Mouse (Mus musculus): Measurements from ENCODE around the gene Esrrg.

Esrrg gene

GRCm38 (mm10) chr1:187983177-187983576, 374.6 kb downstream of the Esrrg start:
- DNase-seq (ENCODE audit: low read depth, low spot score): no peak

DNA sequence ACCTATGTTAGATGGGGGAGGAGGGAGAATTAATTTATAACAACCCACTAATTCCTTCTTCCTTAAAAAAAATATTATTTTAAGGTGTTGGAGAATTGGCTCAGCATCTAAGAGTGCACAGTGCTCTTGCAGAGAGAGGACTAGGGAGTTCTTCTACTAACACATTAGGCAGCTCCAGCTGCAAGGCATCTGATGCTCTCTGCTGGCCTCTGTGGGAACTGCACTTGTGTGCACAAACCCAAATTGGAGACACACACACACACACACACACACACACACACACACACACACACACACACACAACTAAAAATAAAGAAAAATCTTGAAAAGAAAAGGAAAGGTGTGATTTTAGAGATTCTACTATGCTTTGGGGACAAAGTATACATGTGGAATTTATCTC, 381.6 kb downstream of the Esrrg start:
- no peak for DNase-seq (ENCODE audit: low read depth, low spot score)

GRCm38 (mm10) chr1:187997584-187998338, 389.2 kb downstream of the Esrrg start:
- peak; percentile 81 for DNase-seq (ENCODE audit: low read depth, low spot score)

- no peak for DNase-seq (ENCODE audit: low read depth, low spot score)
Measured at GRCm38 (mm10) chr1:187999121-187999520, 390.5 kb downstream of the Esrrg start.

GRCm38 (mm10) chr1:188000189-188000588, 391.6 kb downstream of the Esrrg start:
- DNase-seq (ENCODE audit: low read depth, low spot score): no peak

DNA sequence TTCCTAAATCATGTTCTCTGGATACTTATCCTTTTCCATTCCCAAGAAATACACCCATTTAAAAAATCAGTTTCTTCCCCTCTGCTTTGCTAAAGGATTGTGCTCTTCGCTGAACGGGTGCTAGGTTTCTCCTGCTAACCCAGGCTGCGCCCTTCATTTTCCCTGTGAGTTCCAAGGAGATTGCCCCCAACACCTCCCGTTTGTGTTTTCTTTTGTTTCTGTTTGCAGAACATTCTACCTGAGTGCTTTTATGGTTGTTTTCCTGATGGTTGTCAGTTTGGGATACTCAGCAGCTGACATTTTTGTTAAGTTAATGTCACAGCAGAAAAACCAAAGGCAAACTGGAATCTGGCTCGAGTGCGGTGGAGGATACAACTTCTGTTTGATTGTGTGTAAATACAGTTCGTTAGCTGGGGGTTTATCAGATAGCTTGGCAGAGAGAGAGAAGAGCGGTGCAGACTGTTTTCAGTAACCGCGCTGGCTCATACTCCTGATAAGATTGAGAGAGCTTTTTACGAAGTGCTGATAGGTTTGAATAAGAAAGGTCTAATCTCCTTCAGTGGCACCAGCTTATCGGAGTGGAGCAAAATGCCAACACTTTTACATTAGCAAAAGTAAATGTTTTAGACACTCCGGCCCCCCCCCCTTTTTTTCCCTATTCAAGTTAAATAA, 398.4 kb downstream of the Esrrg start:
- no peak for DNase-seq (ENCODE audit: low read depth, low spot score)

- no peak for DNase-seq (ENCODE audit: low read depth, low spot score)
Measured at GRCm38 (mm10) chr1:188008476-188008875, 399.9 kb downstream of the Esrrg start.

DNA sequence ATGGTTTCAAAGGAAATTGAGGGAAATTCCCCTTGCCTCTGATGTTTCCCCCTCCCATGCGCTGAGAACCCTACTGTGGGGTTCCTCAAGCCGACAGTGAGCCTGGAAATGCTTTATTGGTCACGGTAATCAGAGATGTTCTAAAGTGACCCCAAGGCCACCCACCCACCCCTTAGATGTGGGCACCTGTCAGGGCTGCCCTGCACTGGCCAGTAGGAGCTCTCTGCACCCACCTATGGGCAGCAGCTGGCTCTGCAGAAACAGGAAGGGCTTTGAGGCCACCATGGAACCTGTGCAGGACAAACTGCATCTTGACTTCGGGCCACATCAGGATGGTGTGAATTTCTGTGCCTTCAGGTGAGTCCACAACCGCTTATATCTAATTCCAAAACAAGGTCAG, 401.3 kb downstream of the Esrrg start:
- DNase-seq (ENCODE audit: low read depth, low spot score): no peak

DNA sequence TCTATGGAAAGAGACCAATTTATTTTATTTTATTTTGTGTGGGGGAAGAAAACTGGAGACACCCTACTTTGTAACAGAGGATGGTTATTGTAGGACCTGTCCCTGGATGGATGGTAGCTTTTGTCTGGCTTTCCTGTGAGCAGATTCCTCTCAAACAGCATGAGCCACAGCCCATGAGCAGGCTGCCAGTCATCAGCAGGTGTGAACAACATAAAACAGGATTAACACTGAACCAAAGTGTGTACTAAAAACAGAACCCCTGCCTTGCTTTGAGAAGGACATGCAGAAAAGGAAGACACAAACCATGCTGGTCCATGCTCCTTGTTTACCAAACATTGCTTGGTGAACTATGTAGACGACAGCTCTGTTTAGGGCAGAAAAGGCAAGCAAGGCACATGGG, 402.3 kb downstream of the Esrrg start:
- DNase-seq (ENCODE audit: low read depth, low spot score): no peak

DNA sequence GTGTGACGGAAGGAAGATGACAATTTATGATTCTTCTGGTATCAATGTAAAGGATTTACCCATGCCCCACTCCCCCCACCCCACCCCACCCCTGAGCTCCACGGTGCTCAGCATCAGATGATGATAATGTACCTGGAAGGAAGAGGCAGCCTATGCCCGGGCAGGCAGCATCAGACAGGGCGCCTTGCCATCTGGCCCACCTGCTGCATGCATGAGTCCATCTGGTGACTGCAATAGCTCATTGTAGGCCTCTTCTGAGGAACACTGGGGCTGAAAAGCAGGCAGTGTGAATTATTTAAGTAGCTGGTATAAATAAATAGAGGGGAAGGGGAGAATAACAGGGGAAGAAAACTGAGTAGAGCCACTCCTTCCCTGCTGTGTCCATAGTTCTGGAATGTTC, 405.8 kb downstream of the Esrrg start:
- DNase-seq (ENCODE audit: low read depth, low spot score): no peak

- DNase-seq (ENCODE audit: low read depth, low spot score): no peak
Measured at GRCm38 (mm10) chr1:188017956-188018862, 409.6 kb downstream of the Esrrg start.

DNA sequence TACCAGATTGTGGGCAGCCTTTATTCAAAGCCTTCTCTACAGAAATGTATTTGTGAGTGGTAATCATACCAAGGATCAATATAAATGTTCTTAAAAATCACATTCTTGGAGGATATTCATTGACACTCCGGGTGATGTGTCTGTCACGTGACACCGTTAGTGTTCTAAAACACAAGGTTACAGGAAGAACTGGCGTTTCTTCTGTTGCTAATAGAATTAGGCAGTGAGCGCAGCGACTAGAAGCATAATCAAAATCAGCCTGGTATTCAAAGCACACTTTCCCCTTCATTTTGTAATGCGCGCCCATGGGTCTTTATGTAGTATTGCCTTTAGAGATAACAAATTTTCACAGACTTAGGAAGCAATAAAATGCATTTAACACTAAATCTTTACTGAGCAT, 420.6 kb downstream of the Esrrg start:
- no peak for DNase-seq (ENCODE audit: low read depth, low spot score)

GRCm38 (mm10) chr1:188030116-188030515, 421.5 kb downstream of the Esrrg start:
- DNase-seq (ENCODE audit: low read depth, low spot score): peak; percentile 40

GRCm38 (mm10) chr1:188031276-188031675, 422.7 kb downstream of the Esrrg start:
- no peak for DNase-seq (ENCODE audit: low read depth, low spot score)

GRCm38 (mm10) chr1:188035957-188036356, 427.4 kb downstream of the Esrrg start:
- DNase-seq (ENCODE audit: low read depth, low spot score): no peak

- DNase-seq (ENCODE audit: low read depth, low spot score): no peak
Measured at GRCm38 (mm10) chr1:188046691-188047121, 438.1 kb downstream of the Esrrg start.

- no peak for DNase-seq (ENCODE audit: low read depth, low spot score)
Measured at GRCm38 (mm10) chr1:188047148-188047547, 438.6 kb downstream of the Esrrg start.

DNA sequence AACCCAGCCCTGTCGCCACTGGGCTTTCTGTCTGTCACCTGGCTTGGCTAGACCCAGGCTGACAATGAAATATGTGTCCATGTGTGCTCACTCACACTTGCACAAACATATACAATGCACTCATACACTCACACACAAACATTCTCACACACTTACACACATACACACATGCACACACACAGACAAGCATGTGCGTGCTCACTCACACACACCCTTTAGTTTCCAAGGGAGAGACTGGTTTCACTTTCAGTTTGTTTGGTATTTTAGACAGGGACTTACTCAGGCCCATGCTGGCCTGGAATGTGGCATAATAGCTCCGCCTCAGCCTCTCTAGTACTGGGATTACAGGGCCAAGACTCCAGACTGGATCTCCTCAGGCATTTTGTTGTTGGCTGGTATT, 447.3 kb downstream of the Esrrg start:
- DNase-seq (ENCODE audit: low read depth, low spot score): peak; percentile 34

DNA sequence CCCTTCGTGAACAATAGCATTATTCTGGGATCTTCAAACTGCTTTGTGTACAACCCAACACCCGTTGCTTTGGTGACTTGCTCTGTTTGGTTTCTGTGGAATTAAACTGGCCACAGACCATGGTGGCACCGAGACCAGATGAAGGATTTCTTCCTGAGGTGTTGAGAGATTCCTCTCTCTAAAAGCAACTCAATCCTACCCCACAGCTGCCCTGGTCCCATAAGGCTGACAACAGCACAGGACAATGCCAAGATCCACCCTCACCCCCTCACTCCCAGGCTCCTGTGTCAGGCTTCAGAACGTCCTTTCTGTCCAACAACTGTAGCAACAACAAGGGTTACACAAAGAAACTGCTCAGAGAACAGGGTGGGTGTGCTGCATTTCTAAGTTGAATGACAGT, 449.3 kb downstream of the Esrrg start:
- DNase-seq (ENCODE audit: low read depth, low spot score): no peak

DNA sequence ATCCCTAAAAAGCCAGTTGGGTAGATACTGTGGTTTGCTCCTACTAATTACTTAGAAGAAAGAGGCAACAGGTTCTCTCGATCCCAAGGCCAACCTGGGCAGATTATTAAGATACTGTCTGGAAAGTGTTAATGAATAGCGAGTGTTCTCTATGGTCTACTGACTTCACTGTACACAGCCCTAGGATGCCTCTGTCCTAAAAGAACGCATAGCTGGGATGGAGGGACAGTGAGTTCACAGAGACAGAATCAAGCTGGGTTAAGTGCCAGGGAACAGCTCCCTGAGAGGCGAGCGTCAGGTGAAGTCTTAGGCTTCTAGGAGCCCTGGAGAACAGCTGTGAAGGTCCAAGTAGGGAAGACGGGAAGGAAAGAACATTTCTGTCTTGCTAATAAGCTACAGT, 450.4 kb downstream of the Esrrg start:
- no peak for DNase-seq (ENCODE audit: low read depth, low spot score)

GRCm38 (mm10) chr1:188060493-188060892, 451.9 kb downstream of the Esrrg start:
- no peak for DNase-seq (ENCODE audit: low read depth, low spot score)

DNA sequence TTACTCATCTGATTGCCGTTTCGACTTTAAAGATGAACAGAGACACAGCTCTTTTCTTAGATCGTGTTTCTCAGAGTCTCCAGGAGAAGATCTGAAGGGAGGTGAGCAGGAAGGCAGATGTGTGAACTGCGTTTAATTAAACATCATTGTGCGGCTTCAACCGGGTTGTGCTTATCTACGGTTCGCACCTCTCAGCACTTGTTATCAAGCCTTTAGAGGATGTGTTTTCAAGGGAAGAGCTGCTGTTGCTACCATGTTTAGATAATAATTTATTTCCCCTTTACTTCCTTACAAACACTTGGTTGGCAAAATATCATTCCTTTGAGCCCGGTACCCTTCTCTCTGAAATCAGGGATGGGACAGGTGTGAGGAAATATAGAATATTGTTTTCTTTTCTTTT, 460.2 kb downstream of the Esrrg start:
- DNase-seq (ENCODE audit: low read depth, low spot score): no peak
